Comparison of ENCODE assay signal across 18 mouse cellular contexts in genomic region chr6:41529987-41530386, GRCm38 (mm10). TPM values are rescaled to one million over a fixed set of nuclear protein-coding genes. Genes with fewer than 3 reads are reported as not detected.
DNase-seq lines count a peak whose midpoint lies in the region; ATAC-seq and TF ChIP-seq lines count a peak whose summit lies in the region.
"Not testable (repeated sequence)": the region's sequence is repeated elsewhere in the genome, so short reads cannot be mapped to it uniquely, and the experiment has no call there.
"Had no signal": no experiment of that assay in that cellular context is flagged by ENCODE, and none has a peak within 500 bp of the region (broad histone marks: within the 10 kb centered on the region; RNA-seq: fewer than 3 reads in every experiment).

No protein-coding gene starts in this region.

- TF ChIP-seq POLR2A in CH12.LX (IDR thresholded peaks at IDR 0.05; ENCODE audit: low read depth, low read length), result not testable (repeated sequence)

- not testable (repeated sequence) for H3K9me3 ChIP-seq in CH12.LX (replicated peaks; ENCODE audit: low read length); embryonic facial prominence, embryonic 11.5 days (replicated peaks; ENCODE audit: control insufficient read depth, low read length); hindbrain, embryonic 14.5 days (ENCODE audit: control insufficient read depth, low read length); lung, embryonic 14.5 days (ENCODE audit: low read depth, low read length); neural tube, embryonic 11.5 days (ENCODE audit: control insufficient read depth, low read length)

- not testable (repeated sequence) for H3K9ac ChIP-seq in CH12.LX (ENCODE audit: insufficient read depth, low read depth); embryonic facial prominence, embryonic 11.5 days (replicated peaks; ENCODE audit: low read length); hindbrain, embryonic 14.5 days; lung, embryonic 14.5 days; neural tube, embryonic 11.5 days (ENCODE audit: low read length)

- peak in 1 of 2 experiments; percentile 39; a peak in 2 of 4 replicates for TF ChIP-seq CTCF in CH12.LX (conservative IDR thresholded peaks at IDR 0.05 in 1 of 2, IDR thresholded peaks at IDR 0.05 in 1 of 2; ENCODE audit: low read depth in 2 of 2, low read length in 2 of 2)
- peak; percentile 21; the same call in 1 of the 2 replicates for TF ChIP-seq CTCF in lung, embryonic 14.5 days (IDR thresholded peaks at IDR 0.05; ENCODE audit: low read depth)

- dilution Hi-C loops in CH12.LX (cut with MboI; ENCODE audit: extremely low pct_ligation_motif_present, extremely low pct_unique_long_range_greater_than_20kb, low sequenced_read_pairs), result not testable (repeated sequence)

- H3K27me3 ChIP-seq in CH12.LX (replicated peaks); embryonic facial prominence, embryonic 11.5 days (ENCODE audit: control insufficient read depth, insufficient read depth, low read length); hindbrain, embryonic 14.5 days (ENCODE audit: control insufficient read depth, insufficient read depth, low read length); lung, embryonic 14.5 days (ENCODE audit: insufficient read depth, low read length); neural tube, embryonic 11.5 days (ENCODE audit: control insufficient read depth, insufficient read depth, low read length): not testable (repeated sequence)

- peak; percentile 27 for TF ChIP-seq RAD21 in CH12.LX (IDR thresholded peaks at IDR 0.05; ENCODE audit: low read depth, low read length)

- not testable (repeated sequence) for H3K4me3 ChIP-seq in CH12.LX (replicated peaks in 1 of 3; ENCODE audit: low read depth in 2 of 3, low read length in 2 of 3, poor library complexity in 1 of 3); embryonic facial prominence, embryonic 11.5 days (ENCODE audit: low read depth, low read length); hindbrain, embryonic 14.5 days (replicated peaks; ENCODE audit: low read length); lung, embryonic 14.5 days (ENCODE audit: low read depth, low read length); neural tube, embryonic 11.5 days (ENCODE audit: low read depth, low read length)

- peak; percentile 12 for DNase-seq in CH12.LX (ENCODE audit: extremely low read depth)
- peak; percentile 22 for DNase-seq in adrenal gland, postnatal 14 days
- DNase-seq in embryonic facial prominence, embryonic 11.5 days (ENCODE audit: low spot score), result peak; percentile 42
- DNase-seq in hindbrain, embryonic 14.5 days (ENCODE audit: low spot score), result peak; percentile 58
- DNase-seq in layer of hippocampus, postnatal 10 days (ENCODE audit: low spot score in 2 of 2), result peak; percentile 13 to 22
- peak; percentile 61 for DNase-seq in lung, embryonic 14.5 days
- DNase-seq in neural tube, embryonic 11.5 days (ENCODE audit: low spot score), result peak; percentile 23
- peak; percentile 12 for DNase-seq in thymus, postnatal 0 days (ENCODE audit: low spot score)

- in situ Hi-C loops in CH12.LX (cut with MboI; ENCODE audit: low pct_ligation_motif_present, low pct_unique_long_range_greater_than_20kb, low sequenced_read_pairs), result not testable (repeated sequence)

- not testable (repeated sequence) for H3K79me2 ChIP-seq in CH12.LX (replicated peaks; ENCODE audit: control insufficient read depth, extremely low read depth, insufficient read depth, poor library complexity, severe bottlenecking)

- not testable (repeated sequence) for TF ChIP-seq EP300 in CH12.LX (IDR thresholded peaks at IDR 0.05; ENCODE audit: low read length)

- peaks cover 0 to 10% of the 10 kb centered on the region in 2 experiments; a peak in 1 of 4 replicates for H3K4me1 ChIP-seq in CH12.LX (ENCODE audit: control insufficient read depth in 1 of 2, insufficient read depth in 2 of 2)
- not testable (repeated sequence) for H3K4me1 ChIP-seq in embryonic facial prominence, embryonic 11.5 days (ENCODE audit: control insufficient read depth, insufficient read depth, low read length); hindbrain, embryonic 14.5 days (replicated peaks; ENCODE audit: control insufficient read depth, insufficient read depth, low read length); lung, embryonic 14.5 days (ENCODE audit: insufficient read depth); neural tube, embryonic 11.5 days (ENCODE audit: control insufficient read depth, insufficient read depth, low read length)

- not testable (repeated sequence) for ATAC-seq in embryonic facial prominence, embryonic 11.5 days (replicated peaks; ENCODE audit: insufficient number of reproducible peaks, low FRiP score, low TSS enrichment, low read depth); hindbrain, embryonic 14.5 days (ENCODE audit: low FRiP score); lung, embryonic 14.5 days (ENCODE audit: insufficient read depth); neural tube, embryonic 11.5 days (ENCODE audit: insufficient read depth, low FRiP score, low TSS enrichment)

- not testable (repeated sequence) for H3K4me2 ChIP-seq in CH12.LX (ENCODE audit: insufficient read depth, low read depth, poor library complexity, severe bottlenecking); embryonic facial prominence, embryonic 11.5 days (ENCODE audit: low read depth, low read length); hindbrain, embryonic 14.5 days (replicated peaks); lung, embryonic 14.5 days; neural tube, embryonic 11.5 days (ENCODE audit: low read depth)

- not testable (repeated sequence) for H3K27ac ChIP-seq in CH12.LX (ENCODE audit: insufficient read depth, low read depth); embryonic facial prominence, embryonic 11.5 days (replicated peaks; ENCODE audit: low read depth, low read length); hindbrain, embryonic 14.5 days; lung, embryonic 14.5 days (ENCODE audit: low read depth); neural tube, embryonic 11.5 days (ENCODE audit: low read depth, low read length)

- WGBS in embryonic facial prominence, embryonic 11.5 days, result 0% methylated on average over 1 of the region's 2 CpGs
- 44% methylated on average over 2 of the region's 2 CpGs for WGBS in hindbrain, embryonic 14.5 days
- 35% methylated on average over 2 of the region's 2 CpGs for WGBS in lung, embryonic 14.5 days
- 5% methylated on average over 1 of the region's 2 CpGs for WGBS in neural tube, embryonic 11.5 days

- not testable (repeated sequence) for H3K36me3 ChIP-seq in CH12.LX (replicated peaks in 1 of 2; ENCODE audit: control insufficient read depth in 1 of 2, insufficient read depth in 1 of 2, low read length in 1 of 2); embryonic facial prominence, embryonic 11.5 days (replicated peaks; ENCODE audit: control insufficient read depth, insufficient read depth, low read depth, low read length); hindbrain, embryonic 14.5 days (replicated peaks; ENCODE audit: control insufficient read depth, insufficient read depth); lung, embryonic 14.5 days (ENCODE audit: insufficient read depth); neural tube, embryonic 11.5 days (ENCODE audit: control insufficient read depth, insufficient read depth, low read length)

TF ChIP-seq in CH12.LX, 34 proteins besides CTCF, POLR2A, EP300 and RAD21:
- TF ChIP-seq ZNF384 (IDR thresholded peaks at IDR 0.05; ENCODE audit: low read depth, low read length), result 0 out of 2 replicates have a peak, but pooled peaks have one; percentile 15
TF ChIP-seq in CH12.LX: peak in this region for 1; not testable (repeated sequence) for 33.

RNA-seq across cellular contexts. Expression of gene Prss2, which starts 8.4 kb away (rescaled TPM):
- total RNA-seq in CH12.LX (2012; rRNA removed) (not detected in 2 replicates), CH12.LX (2014; rRNA removed) (not detected in 2 replicates)
- not detected in 2 replicates for polyA plus RNA-seq in CH12.LX (2012; ENCODE audit: insufficient read length, low read depth)
- 0.44 TPM in 1 of 2 replicates, not detected in the other for total RNA-seq in adrenal gland, postnatal 14 days (2021)
- not detected in 2 replicates for polyA plus RNA-seq in embryonic facial prominence, embryonic 11.5 days (2014; fragmentation: Nextera tagmentation; extraction: Ambion mirVana)
- not detected in 2 replicates for polyA plus RNA-seq in hindbrain, embryonic 14.5 days (2014; fragmentation: Nextera tagmentation; extraction: Ambion mirVana)
- total RNA-seq in layer of hippocampus, postnatal 10 days (2021), result not detected
- polyA plus RNA-seq in lung, embryonic 14.5 days (2014; fragmentation: Nextera tagmentation; extraction: Ambion mirVana), result not detected in 2 replicates
- not detected in 2 replicates for polyA plus RNA-seq in neural tube, embryonic 11.5 days (2014; fragmentation: Nextera tagmentation; extraction: Ambion mirVana)
- polyA plus RNA-seq in thymus, postnatal 0 days (2015; fragmentation: Nextera tagmentation; extraction: Ambion mirVana), result 3.6 and 4.7 TPM in 2 replicates
- total RNA-seq: heart, postnatal 36 days; left cerebral cortex, postnatal 4 days; neutrophil, adult 5-6 weeks had no signal
- polyA plus RNA-seq: embryonic facial prominence, embryonic 10.5 days; erythroblast, embryonic 14.5 days; forebrain, embryonic 15.5 days; heart, embryonic 12.5 days; kidney, embryonic 14.5 days; midbrain, embryonic 10.5 days; stomach, embryonic 14.5 days had no signal
